Mouse (Mus musculus): ENCODE measurements around the gene Gdf5.
"Not testable (repeated sequence)": the region's sequence is repeated elsewhere in the genome, so short reads cannot be mapped to it uniquely, and the experiment has no call there.

Gdf5 gene

GRCm38 (mm10) chr2:155941697-155942442 lies 3.3 kb downstream of the Gdf5 start:
- ATAC-seq (ENCODE audit: insufficient number of reproducible peaks, low FRiP score, low TSS enrichment) = no peak

- ATAC-seq (ENCODE audit: insufficient number of reproducible peaks, low FRiP score, low TSS enrichment) = no peak
Observed at GRCm38 (mm10) chr2:155940681-155941080, 4.5 kb downstream of the Gdf5 start, which contains the start of gene Gm15557. Gene Gm15557, plus strand, starts transcription at chr2:155940728.

- no peak for ATAC-seq (ENCODE audit: insufficient number of reproducible peaks, low FRiP score, low TSS enrichment)
Observed at GRCm38 (mm10) chr2:155939897-155940529, 5.2 kb downstream of the Gdf5 start.

GRCm38 (mm10) chr2:155929531-155930442 lies 15.4 kb downstream of the Gdf5 start, which contains the start of gene Uqcc1:
Gene Uqcc1, minus strand, starts transcription at chr2:155930310.
- ATAC-seq (ENCODE audit: insufficient number of reproducible peaks, low FRiP score, low TSS enrichment) = peak; percentile 94

- no peak for ATAC-seq (ENCODE audit: insufficient number of reproducible peaks, low FRiP score, low TSS enrichment)
Observed at GRCm38 (mm10) chr2:155928711-155929345, 16.3 kb downstream of the Gdf5 start.

GRCm38 (mm10) chr2:155925213-155925612 lies 20.0 kb downstream of the Gdf5 start:
- ATAC-seq (ENCODE audit: insufficient number of reproducible peaks, low FRiP score, low TSS enrichment) = not testable (repeated sequence)

GRCm38 (mm10) chr2:155923143-155923542 lies 22.0 kb downstream of the Gdf5 start:
- ATAC-seq (ENCODE audit: insufficient number of reproducible peaks, low FRiP score, low TSS enrichment) = no peak

GRCm38 (mm10) chr2:155914684-155915083 lies 30.5 kb downstream of the Gdf5 start:
- ATAC-seq (ENCODE audit: insufficient number of reproducible peaks, low FRiP score, low TSS enrichment) = no peak

- no peak for ATAC-seq (ENCODE audit: insufficient number of reproducible peaks, low FRiP score, low TSS enrichment)
Observed at GRCm38 (mm10) chr2:155903632-155904008, 41.5 kb downstream of the Gdf5 start.

GRCm38 (mm10) chr2:155902989-155903631 lies 42.1 kb downstream of the Gdf5 start:
- ATAC-seq (ENCODE audit: insufficient number of reproducible peaks, low FRiP score, low TSS enrichment) = no peak; the same call in 1 of the 2 replicates

- ATAC-seq (ENCODE audit: insufficient number of reproducible peaks, low FRiP score, low TSS enrichment) = no peak
Observed at GRCm38 (mm10) chr2:155895046-155895735, 50.0 kb downstream of the Gdf5 start.

- ATAC-seq (ENCODE audit: insufficient number of reproducible peaks, low FRiP score, low TSS enrichment) = no peak
Observed at GRCm38 (mm10) chr2:155894307-155895045, 50.7 kb downstream of the Gdf5 start.
